In the genomic region with DNA sequence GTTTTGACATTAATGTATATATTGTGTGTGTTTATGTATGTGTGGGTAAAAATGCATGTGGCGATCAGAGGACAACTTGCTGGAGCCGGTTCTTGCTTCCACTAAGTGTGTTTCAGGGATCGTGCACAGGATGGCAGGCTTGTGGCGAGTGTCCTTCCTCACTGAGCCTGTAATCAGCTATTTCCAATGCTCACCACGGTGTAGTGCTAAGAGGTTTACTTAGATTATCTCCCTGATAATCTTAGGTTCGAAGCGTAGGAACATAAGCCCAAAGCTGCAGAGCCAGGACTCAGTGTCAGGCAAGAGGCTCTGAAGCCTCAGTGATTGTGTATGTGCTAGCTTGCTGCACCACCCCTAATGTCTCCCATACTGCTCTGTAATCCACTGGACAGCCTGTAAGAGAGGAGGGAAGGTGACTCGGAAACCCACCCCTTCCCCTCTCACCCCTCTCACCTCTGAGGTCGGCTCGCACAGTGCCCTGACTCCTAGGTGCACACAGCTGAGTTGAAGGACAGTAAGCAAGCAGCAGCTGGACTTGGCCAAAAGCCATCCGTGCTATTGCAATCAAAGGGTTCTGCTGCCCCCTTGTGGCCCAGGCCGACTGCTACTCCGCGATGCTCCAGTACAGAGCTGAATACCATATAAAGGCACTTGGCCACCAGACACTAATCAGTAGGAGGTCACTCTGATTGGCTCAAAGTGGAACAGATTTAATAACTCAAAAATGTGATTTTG, we compare ENCODE assay signal across 8 mouse cellular contexts. TPM values are rescaled to one million over a fixed set of nuclear protein-coding genes. Genes with fewer than 3 reads are reported as not detected.
DNase-seq lines count a peak whose midpoint lies in the region; ATAC-seq and TF ChIP-seq lines count a peak whose summit lies in the region.

No protein-coding gene starts in this region.

- WGBS in forebrain, embryonic 12.5 days = 41% methylated on average over 14 of the region's 14 CpGs
- 27% methylated on average over 14 of the region's 14 CpGs for WGBS in heart, embryonic 16.5 days
- WGBS in liver, embryonic 13.5 days (ENCODE audit: insufficient replicate concordance) = 25% methylated on average over 14 of the region's 14 CpGs
- 28% methylated on average over 14 of the region's 14 CpGs for WGBS in stomach, embryonic 15.5 days

- H3K27ac ChIP-seq in CH12.LX (ENCODE audit: insufficient read depth, low read depth) = no peak overlapping the region
- no peak overlapping the region for H3K27ac ChIP-seq in forebrain, embryonic 12.5 days
- H3K27ac ChIP-seq in heart, embryonic 16.5 days (ENCODE audit: low read length) = no peak overlapping the region
- H3K27ac ChIP-seq in liver, embryonic 13.5 days = peak overlapping the region; percentile 32
- H3K27ac ChIP-seq in stomach, embryonic 15.5 days = peak overlapping the region; percentile 33; the same call in 1 of the 2 replicates

- H3K9ac ChIP-seq in CH12.LX (ENCODE audit: insufficient read depth, low read depth) = no peak overlapping the region
- H3K9ac ChIP-seq in forebrain, embryonic 12.5 days = no peak overlapping the region
- no peak overlapping the region for H3K9ac ChIP-seq in heart, embryonic 16.5 days (ENCODE audit: low read length)
- H3K9ac ChIP-seq in liver, embryonic 13.5 days = no peak overlapping the region
- no peak overlapping the region for H3K9ac ChIP-seq in stomach, embryonic 15.5 days

- in situ Hi-C loops in CH12.LX (cut with MboI; ENCODE audit: low pct_ligation_motif_present, low pct_unique_long_range_greater_than_20kb, low sequenced_read_pairs) = loop anchor here (10.0 to 25.0 kb wide), 2 partner anchors 211 to 246 kb away; a partner anchor contains a TSS

- peak; percentile 91 for ATAC-seq in forebrain, embryonic 12.5 days (ENCODE audit: low FRiP score)
- ATAC-seq in heart, embryonic 16.5 days (replicated peaks; ENCODE audit: extremely low read depth, insufficient read depth, low FRiP score) = peak; percentile 85
- ATAC-seq in liver, embryonic 13.5 days (ENCODE audit: low read depth) = peak; percentile 44
- ATAC-seq in stomach, embryonic 15.5 days (ENCODE audit: insufficient read depth, low FRiP score, low read depth) = peak; percentile 76

- 0 out of 4 replicates have a peak, but pooled peaks cover 0 to 2% of the 10 kb centered on the region in 2 experiments for H3K4me1 ChIP-seq in CH12.LX (ENCODE audit: control insufficient read depth in 1 of 2, insufficient read depth in 2 of 2)
- peaks cover 4% of the 10 kb centered on the region for H3K4me1 ChIP-seq in forebrain, embryonic 12.5 days
- H3K4me1 ChIP-seq in heart, embryonic 16.5 days (ENCODE audit: control insufficient read depth, insufficient read depth, low read length) = peaks cover 23% of the 10 kb centered on the region
- H3K4me1 ChIP-seq in liver, embryonic 13.5 days (replicated peaks) = peaks cover 53% of the 10 kb centered on the region
- H3K4me1 ChIP-seq in stomach, embryonic 15.5 days = peaks cover 11% of the 10 kb centered on the region; the same call in 1 of the 2 replicates

- peak; percentile 73 to 97 for TF ChIP-seq CTCF in CH12.LX (conservative IDR thresholded peaks at IDR 0.05 in 1 of 2, IDR thresholded peaks at IDR 0.05 in 1 of 2; ENCODE audit: low read depth in 2 of 2, low read length in 2 of 2)

- peaks cover 0 to 11% of the 10 kb centered on the region in 2 experiments for H3K36me3 ChIP-seq in CH12.LX (replicated peaks in 1 of 2; ENCODE audit: control insufficient read depth in 1 of 2, insufficient read depth in 1 of 2, low read length in 1 of 2)
- no peaks in the 10 kb centered on the region for H3K36me3 ChIP-seq in forebrain, embryonic 12.5 days (replicated peaks)
- H3K36me3 ChIP-seq in heart, embryonic 16.5 days (ENCODE audit: control insufficient read depth, insufficient read depth) = no peaks in the 10 kb centered on the region
- no peaks in the 10 kb centered on the region for H3K36me3 ChIP-seq in liver, embryonic 13.5 days
- H3K36me3 ChIP-seq in stomach, embryonic 15.5 days = no peaks in the 10 kb centered on the region

- no peak overlapping the region for H3K4me3 ChIP-seq in CH12.LX (replicated peaks in 1 of 3; ENCODE audit: low read depth in 2 of 3, low read length in 2 of 3, poor library complexity in 1 of 3)
- no peak overlapping the region for H3K4me3 ChIP-seq in forebrain, embryonic 12.5 days (replicated peaks)
- no peak overlapping the region for H3K4me3 ChIP-seq in heart, embryonic 16.5 days (ENCODE audit: low read length)
- no peak overlapping the region for H3K4me3 ChIP-seq in liver, embryonic 13.5 days (replicated peaks)
- no peak overlapping the region for H3K4me3 ChIP-seq in stomach, embryonic 15.5 days (replicated peaks)

- no peak for TF ChIP-seq EP300 in CH12.LX (IDR thresholded peaks at IDR 0.05; ENCODE audit: low read length)

- peak; percentile 83 for DNase-seq in CH12.LX (ENCODE audit: extremely low read depth)
- DNase-seq in c-Kit-positive CD71-positive TER-119-negative erythroid progenitor cells, embryonic 14.5 days (ENCODE audit: low read depth) = peak; percentile 76
- DNase-seq in kidney, postnatal 25 days = peak; percentile 92 to 99
- peak; percentile 84 for DNase-seq in liver, embryonic 13.5 days
- DNase-seq in neural tube, embryonic 10.5 days (ENCODE audit: extremely low spot score, low spot score) = peak; percentile 98

- peak; percentile 98 for TF ChIP-seq RAD21 in CH12.LX (IDR thresholded peaks at IDR 0.05; ENCODE audit: low read depth, low read length)

- no peaks in the 10 kb centered on the region for H3K9me3 ChIP-seq in CH12.LX (replicated peaks; ENCODE audit: low read length)
- H3K9me3 ChIP-seq in forebrain, embryonic 12.5 days = no peaks in the 10 kb centered on the region
- H3K9me3 ChIP-seq in heart, embryonic 16.5 days (replicated peaks; ENCODE audit: control insufficient read depth, low read length) = no peaks in the 10 kb centered on the region
- no peaks in the 10 kb centered on the region for H3K9me3 ChIP-seq in liver, embryonic 13.5 days (replicated peaks)
- no peaks in the 10 kb centered on the region for H3K9me3 ChIP-seq in stomach, embryonic 15.5 days

- H3K4me2 ChIP-seq in CH12.LX (ENCODE audit: insufficient read depth, low read depth, poor library complexity, severe bottlenecking) = no peak overlapping the region
- no peak overlapping the region for H3K4me2 ChIP-seq in forebrain, embryonic 12.5 days
- 0 out of 2 replicates have a peak overlapping the region, but pooled peaks have one; percentile 10 for H3K4me2 ChIP-seq in heart, embryonic 16.5 days (ENCODE audit: low read depth, low read length)
- H3K4me2 ChIP-seq in liver, embryonic 13.5 days = no peak overlapping the region
- H3K4me2 ChIP-seq in stomach, embryonic 15.5 days = peak overlapping the region; percentile 26

- TF ChIP-seq POLR2A in CH12.LX (IDR thresholded peaks at IDR 0.05; ENCODE audit: low read depth, low read length) = no peak

- H3K79me2 ChIP-seq in CH12.LX (replicated peaks; ENCODE audit: control insufficient read depth, extremely low read depth, insufficient read depth, poor library complexity, severe bottlenecking) = no peaks in the 10 kb centered on the region

- dilution Hi-C loops in CH12.LX (cut with MboI; ENCODE audit: extremely low pct_ligation_motif_present, extremely low pct_unique_long_range_greater_than_20kb, low sequenced_read_pairs) = no loop called here

- H3K27me3 ChIP-seq in CH12.LX (replicated peaks) = no peaks in the 10 kb centered on the region
- no peaks in the 10 kb centered on the region for H3K27me3 ChIP-seq in forebrain, embryonic 12.5 days
- no peaks in the 10 kb centered on the region for H3K27me3 ChIP-seq in heart, embryonic 16.5 days (ENCODE audit: control insufficient read depth, insufficient read depth, low read length)
- no peaks in the 10 kb centered on the region for H3K27me3 ChIP-seq in liver, embryonic 13.5 days
- H3K27me3 ChIP-seq in stomach, embryonic 15.5 days (replicated peaks) = no peaks in the 10 kb centered on the region

TF ChIP-seq in CH12.LX, 34 proteins besides CTCF, POLR2A, EP300 and RAD21:
- TF ChIP-seq USF2 (conservative IDR thresholded peaks at IDR 0.05; ENCODE audit: low read depth, low read length) (no peak), TBP (conservative IDR thresholded peaks at IDR 0.05; ENCODE audit: low read depth, low read length) (no peak), ZC3H11A (IDR thresholded peaks at IDR 0.05; ENCODE audit: low read depth, low read length) (peak; percentile 78), JUND (conservative IDR thresholded peaks at IDR 0.05; ENCODE audit: low read depth, low read length) (no peak), GABPA (IDR thresholded peaks at IDR 0.05; ENCODE audit: insufficient replicate concordance, low read depth, low read length) (no peak), JUN (IDR thresholded peaks at IDR 0.05; ENCODE audit: insufficient read depth, low read depth, low read length) (no peak), ZNF384 (IDR thresholded peaks at IDR 0.05; ENCODE audit: low read depth, low read length) (no peak), MAFK (IDR thresholded peaks at IDR 0.05; ENCODE audit: insufficient replicate concordance, low read length) (no peak), TCF12 (IDR thresholded peaks at IDR 0.05; ENCODE audit: low read depth, low read length) (no peak), ETS1 (conservative IDR thresholded peaks at IDR 0.05; ENCODE audit: low read depth, low read length) (no peak), UBTF (IDR thresholded peaks at IDR 0.05; ENCODE audit: low read depth, low read length) (no peak), ELF1 (IDR thresholded peaks at IDR 0.05; ENCODE audit: low read depth, low read length) (no peak), CHD1 (IDR thresholded peaks at IDR 0.05; ENCODE audit: low read depth, low read length) (no peak), MYC (IDR thresholded peaks at IDR 0.05; ENCODE audit: low read depth, low read length) (no peak), NELFE (IDR thresholded peaks at IDR 0.05; ENCODE audit: low read depth, low read length) (peak; percentile 54; the same call in 1 of the 2 replicates), MEF2A (IDR thresholded peaks at IDR 0.05; ENCODE audit: borderline replicate concordance, low read depth, low read length) (no peak), SMC3 (IDR thresholded peaks at IDR 0.05; ENCODE audit: low read depth, low read length) (peak; percentile 90), SIN3A (IDR thresholded peaks at IDR 0.05; ENCODE audit: low read length) (no peak)

RNA-seq across cellular contexts. Expression of a gene that starts 51.3 kb away (rescaled TPM):
- 7.8 and 10.1 TPM in 2 replicates for total RNA-seq in CH12.LX (2012; rRNA removed)
- total RNA-seq in CH12.LX (2014; rRNA removed) = 6.3 and 7.1 TPM in 2 replicates
- polyA plus RNA-seq in CH12.LX (2012; ENCODE audit: insufficient read length, low read depth) = 8.2 and 8.7 TPM in 2 replicates
- polyA plus RNA-seq in forebrain, embryonic 12.5 days (2016; fragmentation: Nextera tagmentation; extraction: Ambion mirVana) = 8.5 TPM in 2 replicates
- 7.8 and 8.9 TPM in 2 replicates for polyA plus RNA-seq in heart, embryonic 16.5 days (2015; fragmentation: Nextera tagmentation; extraction: Ambion mirVana)
- polyA plus RNA-seq in liver, embryonic 13.5 days (2015; fragmentation: Nextera tagmentation; extraction: Ambion mirVana) = 1.6 TPM in 2 replicates
- 6.4 and 8.0 TPM in 2 replicates for polyA plus RNA-seq in stomach, embryonic 15.5 days (2015; fragmentation: Nextera tagmentation; extraction: Ambion mirVana)

Comparison
In these comparisons a context has a peak if more than half of its experiments do, and no peak if none do; other contexts are left out.
1. H3K27ac ChIP-seq: peak in liver, embryonic 13.5 days (single experiment) and stomach, embryonic 15.5 days (single experiment); none in CH12.LX (single experiment), forebrain, embryonic 12.5 days (single experiment) and heart, embryonic 16.5 days (single experiment).
2. H3K4me2 ChIP-seq: peak in heart, embryonic 16.5 days (single experiment) and stomach, embryonic 15.5 days (single experiment); none in CH12.LX (single experiment), forebrain, embryonic 12.5 days (single experiment) and liver, embryonic 13.5 days (single experiment).
3. Peak in every context shown above with its lines, with median percentiles within 50 percentile points of each other: DNase-seq and ATAC-seq.